Mouse (Mus musculus) liver, embryonic 14.5 days (tissue): Measurements from ENCODE around the gene Rnf151. TPM values are rescaled to one million over a fixed set of nuclear protein-coding genes. Genes with fewer than 3 reads are reported as not detected.

Experiments used
- ATAC-seq: fragments of 200-750 bp; cut with Nextera tagmentation; 2 replicates; pipeline ENCODE4 v1.8.0; 2017; ENCODE audit warnings: moderate number of reproducible peaks, mild to moderate bottlenecking, moderate library complexity; ENCODE audit not compliant: insufficient read depth
- DNase-seq, 3 experiments: peaks; one replicate each; pipeline ENCODE4 v3.0.0-alpha.2; 2012 to 2013; ENCODE audit warnings: low read depth in 3 of 3, low spot score in 3 of 3
- H3K27ac ChIP-seq: fragments of 300-500 bp; sonication (generic); 2 replicates; pipeline ENCODE4 v1.5.1; 2014; ENCODE audit warnings: moderate library complexity, mild to moderate bottlenecking, control low read depth, inconsistent platforms
- H3K27me3 ChIP-seq: fragments of 300-500 bp; sonication (generic); 2 replicates; pipeline ENCODE4 v1.6.1; 2014; ENCODE audit warnings: mild to moderate bottlenecking, low read length, moderate library complexity; ENCODE audit not compliant: control insufficient read depth, insufficient read depth
- H3K36me3 ChIP-seq: fragments of 300-500 bp; sonication (generic); replicated peaks from 2 replicates; pipeline ENCODE4 v1.6.1; 2014; ENCODE audit warnings: low read depth; ENCODE audit not compliant: control insufficient read depth, insufficient read depth
- H3K4me1 ChIP-seq, 2 experiments: fragments of 200-500 bp in 1 of 2; fragments of 300-500 bp in 1 of 2; sonication (generic) in 1 of 2; replicated peaks; 2 replicates each; pipeline ENCODE4 v1.6.1; 2012 to 2014; ENCODE audit warnings: antibody characterized with exemption in 1 of 2, inconsistent platforms in 1 of 2, low read length in 1 of 2; ENCODE audit not compliant: control insufficient read depth in 2 of 2, insufficient read depth in 2 of 2
- H3K4me2 ChIP-seq: fragments of 300-500 bp; sonication (generic); 2 replicates; pipeline ENCODE4 v1.6.1; 2014; ENCODE audit warnings: low read depth, mild to moderate bottlenecking, control low read depth, moderate library complexity
- H3K4me3 ChIP-seq, 2 experiments: fragments of 200-500 bp in 1 of 2; fragments of 300-500 bp in 1 of 2; sonication (generic) in 1 of 2; 2 replicates each; pipeline ENCODE4 v1.5.1; 2012 to 2014; ENCODE audit warnings: low read depth in 2 of 2, low read length in 2 of 2, mild to moderate bottlenecking in 2 of 2, control low read depth in 1 of 2, inconsistent platforms in 1 of 2, moderate library complexity in 1 of 2; ENCODE audit not compliant: insufficient read depth in 1 of 2
- H3K9ac ChIP-seq: fragments of 300-500 bp; sonication (generic); replicated peaks from 2 replicates; pipeline ENCODE4 v1.6.1; 2014; ENCODE audit warnings: mild to moderate bottlenecking, control low read depth, moderate library complexity
- H3K9me3 ChIP-seq: fragments of 300-500 bp; sonication (generic); 2 replicates; pipeline ENCODE4 v1.6.1; 2016; ENCODE audit warnings: low read length, mixed read lengths; ENCODE audit not compliant: control insufficient read depth
- CTCF ChIP-seq: IDR thresholded peaks from 2 replicates; pipeline ENCODE4 v1.5.1; 2016; ENCODE audit warnings: antibody characterized with exemption, low read depth, control low read depth
- EP300 ChIP-seq: IDR thresholded peaks from 2 replicates; pipeline ENCODE4 v1.6.1; 2016; ENCODE audit warnings: antibody characterized with exemption, low read depth
- WGBS: fragments of 180-500 bp; shearing (Covaris S2); extraction: QIAGEN DNeasy Blood & Tissue Kit; methylation state at CpG from one replicate; pipeline ENCODE4 v1.1.7; 2014; ENCODE audit not compliant: insufficient replicate concordance; 5-methylcytosine and 5-hydroxymethylcytosine counted together
- polyA plus RNA-seq, 2 experiments: library from polyadenylated mRNA; depleted of rRNA in 1 of 2; stranded (reverse) in 1 of 2; unstranded in 1 of 2; fragments of >200 nt; fragmentation: Nextera tagmentation in 1 of 2; extraction: Ambion mirVana in 1 of 2; gene quantifications; 2 replicates each; pipeline versions ENCODE4 v1.2.1 to v1.2.3; 2012 to 2014

Gene Rnf151
- polyA plus RNA-seq, 2 experiments = 0.11 TPM; not detected in 1

- H3K27me3 ChIP-seq = no peaks in the 10 kb centered on the region
- DNase-seq = no peak
Measured at GRCm38 (mm10) chr17:24737135-24737810, 19.4 kb upstream of the Rnf151 start.

GRCm38 (mm10) chr17:24736330-24737051, 18.6 kb upstream of the Rnf151 start, which contains the start of gene Msrb1:
Gene Msrb1 (plus strand): TSS chr17:24736642.
- Histone ChIP-seq H3K27me3 (no peaks in the 10 kb centered on the region), H3K4me3 (peak within 1 kb of the TSS; percentile 64 to 96), H3K4me2 (peak within 1 kb of the TSS; percentile 77), H3K4me1 (peaks cover 17 to 21% of the 10 kb centered on the region in 2 experiments), H3K36me3 (no peaks in the 10 kb centered on the region; the same call in 1 of the 2 replicates), H3K9me3 (no peaks in the 10 kb centered on the region), H3K9ac (peak within 1 kb of the TSS; percentile 75), H3K27ac (peak within 1 kb of the TSS; percentile 85)
- TF ChIP-seq CTCF = no peak
- TF ChIP-seq EP300 = no peak
- ATAC-seq (peak; percentile 96), DNase-seq (peak; percentile 99 to 100 (median 99))
- WGBS = 1% methylated on average over 29 of the region's 29 CpGs

More at GRCm38 (mm10) chr17:24737135-24737810, 19.4 kb upstream of the Rnf151 start:
- Histone ChIP-seq H3K27ac (no peak overlapping the region; the same call in 1 of the 2 replicates), H3K4me3 (peak overlapping the region; percentile 64 to 96), H3K4me1 (peaks cover 17 to 21% of the 10 kb centered on the region in 2 experiments), H3K9me3 (no peaks in the 10 kb centered on the region), H3K4me2 (peak overlapping the region; percentile 77), H3K9ac (peak overlapping the region; percentile 63), H3K36me3 (no peaks in the 10 kb centered on the region; the same call in 1 of the 2 replicates)
- ATAC-seq = no peak
- TF ChIP-seq EP300 (no peak), CTCF (peak; percentile 49)
- WGBS = 25% methylated on average over 8 of the region's 8 CpGs

- no peaks in the 10 kb centered on the region for H3K27me3 ChIP-seq
- H3K36me3 ChIP-seq = no peaks in the 10 kb centered on the region; the same call in 1 of the 2 replicates
- TF ChIP-seq CTCF = no peak
- no peak for TF ChIP-seq EP300
- H3K9ac ChIP-seq = peak overlapping the region; percentile 75
- peak overlapping the region; percentile 77 for H3K4me2 ChIP-seq
- peaks cover 17 to 21% of the 10 kb centered on the region in 2 experiments for H3K4me1 ChIP-seq
- 67% methylated on average over 7 of the region's 7 CpGs for WGBS
- DNase-seq (no peak), ATAC-seq (no peak)
- no peaks in the 10 kb centered on the region for H3K9me3 ChIP-seq
- H3K4me3 ChIP-seq = peak overlapping the region in 1 of 2 experiments; percentile 64; a peak in 1 of 4 replicates
- H3K27ac ChIP-seq = peak overlapping the region; percentile 85
Measured at GRCm38 (mm10) chr17:24735446-24735845, 17.6 kb upstream of the Rnf151 start.

- Histone ChIP-seq H3K27ac (no peak overlapping the region), H3K4me1 (peaks cover 17 to 21% of the 10 kb centered on the region in 2 experiments), H3K27me3 (no peaks in the 10 kb centered on the region), H3K9ac (no peak overlapping the region), H3K36me3 (no peaks in the 10 kb centered on the region), H3K4me3 (no peak overlapping the region), H3K4me2 (no peak overlapping the region), H3K9me3 (no peaks in the 10 kb centered on the region)
- no peak for TF ChIP-seq EP300
- TF ChIP-seq CTCF = peak; percentile 32; the same call in 1 of the 2 replicates
- no peak for ATAC-seq
- no peak for DNase-seq
- 69% methylated on average over 1 of the region's 1 CpGs for WGBS
Measured at GRCm38 (mm10) chr17:24734513-24734912, 16.6 kb upstream of the Rnf151 start.

GRCm38 (mm10) chr17:24733434-24734050, 15.7 kb upstream of the Rnf151 start:
- WGBS = 79% methylated on average over 21 of the region's 21 CpGs
- no peak overlapping the region for H3K4me3 ChIP-seq
- no peak overlapping the region for H3K4me2 ChIP-seq
- no peaks in the 10 kb centered on the region for H3K9me3 ChIP-seq
- H3K4me1 ChIP-seq = peaks cover 17 to 21% of the 10 kb centered on the region in 2 experiments
- H3K27me3 ChIP-seq = no peaks in the 10 kb centered on the region
- H3K36me3 ChIP-seq = no peaks in the 10 kb centered on the region
- ATAC-seq = no peak
- no peak overlapping the region for H3K27ac ChIP-seq
- no peak overlapping the region for H3K9ac ChIP-seq
- TF ChIP-seq CTCF (no peak), EP300 (no peak)
- DNase-seq = no peak
